9 mouse cellular contexts compared by ENCODE assay signal in genomic region chr8:113634161-113634560, GRCm38 (mm10). TPM values are rescaled to one million over a fixed set of nuclear protein-coding genes. Genes with fewer than 3 reads are reported as not detected.
DNase-seq lines count a peak whose midpoint lies in the region; ATAC-seq and TF ChIP-seq lines count a peak whose summit lies in the region.
"Had no signal": no experiment of that assay in that cellular context is flagged by ENCODE, and none has a peak within 500 bp of the region (broad histone marks: within the 10 kb centered on the region; RNA-seq: fewer than 3 reads in every experiment).

No protein-coding gene starts in this region.

- H3K9me3 ChIP-seq in kidney, embryonic 14.5 days (ENCODE audit: control insufficient read depth, low read length), result no peaks in the 10 kb centered on the region
- no peaks in the 10 kb centered on the region for H3K9me3 ChIP-seq in hindbrain, embryonic 15.5 days
- H3K9me3 ChIP-seq in midbrain, postnatal 0 days (ENCODE audit: low read length), result no peaks in the 10 kb centered on the region

- no peaks in the 10 kb centered on the region for H3K27me3 ChIP-seq in kidney, embryonic 14.5 days (ENCODE audit: control insufficient read depth, insufficient read depth, low read length)
- no peaks in the 10 kb centered on the region for H3K27me3 ChIP-seq in hindbrain, embryonic 15.5 days
- H3K27me3 ChIP-seq in midbrain, postnatal 0 days (ENCODE audit: insufficient read depth, low read length), result no peaks in the 10 kb centered on the region

- no peak for DNase-seq in kidney, adult 18-20 months
- DNase-seq in cerebellum, adult 8-10 months, result peak; percentile 26
- no peak for DNase-seq in midbrain, postnatal 0 days (ENCODE audit: low spot score)
- DNase-seq in ovary, postnatal 14 days (ENCODE audit: low spot score), result no peak
- DNase-seq in adrenal gland, adult 8-10 months, result no peak
- DNase-seq in adrenal gland, postnatal 36 days, result no peak

- no peak overlapping the region; the same call in 1 of the 2 replicates for H3K9ac ChIP-seq in kidney, embryonic 14.5 days (ENCODE audit: low read depth, low read length)
- peak overlapping the region; percentile 38 for H3K9ac ChIP-seq in hindbrain, embryonic 15.5 days
- peak overlapping the region; percentile 45; the same call in 1 of the 2 replicates for H3K9ac ChIP-seq in midbrain, postnatal 0 days (replicated peaks; ENCODE audit: low read length, poor library complexity, severe bottlenecking)

- WGBS in kidney, embryonic 14.5 days, result 31% methylated on average over 12 of the region's 12 CpGs
- 34% methylated on average over 12 of the region's 12 CpGs for WGBS in hindbrain, embryonic 15.5 days
- WGBS in midbrain, postnatal 0 days, result 31% methylated on average over 12 of the region's 12 CpGs

- no peaks in the 10 kb centered on the region for H3K4me1 ChIP-seq in kidney, embryonic 14.5 days (ENCODE audit: control insufficient read depth, insufficient read depth, low read length)
- H3K4me1 ChIP-seq in hindbrain, embryonic 15.5 days (replicated peaks), result peaks cover 21% of the 10 kb centered on the region
- peaks cover 8% of the 10 kb centered on the region; the same call in 1 of the 2 replicates for H3K4me1 ChIP-seq in midbrain, postnatal 0 days (ENCODE audit: insufficient read depth, low read length)

- no peak overlapping the region for H3K27ac ChIP-seq in kidney, embryonic 14.5 days (ENCODE audit: low read depth, low read length)
- peak overlapping the region; percentile 97 for H3K27ac ChIP-seq in hindbrain, embryonic 15.5 days (replicated peaks)
- peak overlapping the region; percentile 85; the same call in 1 of the 2 replicates for H3K27ac ChIP-seq in midbrain, postnatal 0 days (ENCODE audit: low read depth, low read length)

- ATAC-seq in kidney, embryonic 14.5 days (ENCODE audit: low FRiP score, low TSS enrichment), result no peak
- no peak for ATAC-seq in hindbrain, embryonic 15.5 days (ENCODE audit: low FRiP score, low read depth)
- no peak for ATAC-seq in midbrain, postnatal 0 days (ENCODE audit: low FRiP score)

- peak overlapping the region; percentile 55 for H3K4me3 ChIP-seq in kidney, embryonic 14.5 days (ENCODE audit: low read length)
- peak overlapping the region; percentile 82 for H3K4me3 ChIP-seq in hindbrain, embryonic 15.5 days
- peak overlapping the region; percentile 69 for H3K4me3 ChIP-seq in midbrain, postnatal 0 days (ENCODE audit: low read depth, low read length)

- peaks cover 6% of the 10 kb centered on the region; the same call in 1 of the 2 replicates for H3K36me3 ChIP-seq in kidney, embryonic 14.5 days (ENCODE audit: control insufficient read depth, insufficient read depth, low read length)
- peaks cover 10% of the 10 kb centered on the region for H3K36me3 ChIP-seq in hindbrain, embryonic 15.5 days
- H3K36me3 ChIP-seq in midbrain, postnatal 0 days (ENCODE audit: insufficient read depth, low read length), result peaks cover 10% of the 10 kb centered on the region; the same call in 1 of the 2 replicates

- TF ChIP-seq CTCF in midbrain, postnatal 0 days (IDR thresholded peaks at IDR 0.05), result no peak

- peak overlapping the region; percentile 61 for H3K4me2 ChIP-seq in kidney, embryonic 14.5 days (replicated peaks; ENCODE audit: low read depth, low read length)
- H3K4me2 ChIP-seq in hindbrain, embryonic 15.5 days, result peak overlapping the region; percentile 99
- H3K4me2 ChIP-seq in midbrain, postnatal 0 days (ENCODE audit: low read depth, low read length, poor library complexity, severe bottlenecking), result peak overlapping the region; percentile 57

RNA-seq across cellular contexts. Expression of gene Mon1b, which starts 1.2 kb away (rescaled TPM):
- 5.5 and 9.3 TPM in 2 replicates for polyA plus RNA-seq in kidney, embryonic 14.5 days (2014; fragmentation: Nextera tagmentation; extraction: Ambion mirVana)
- 10.6 and 13.2 TPM in 2 replicates for polyA plus RNA-seq in hindbrain, embryonic 15.5 days (2015; fragmentation: Nextera tagmentation; extraction: Ambion mirVana)
- total RNA-seq in midbrain, postnatal 0 days (2014; rRNA removed), result 24.5 and 26.8 TPM in 2 replicates
- 9.6 TPM in 2 replicates for polyA plus RNA-seq in midbrain, postnatal 0 days (2015; fragmentation: Nextera tagmentation; extraction: Ambion mirVana)
- total RNA-seq in adrenal gland, adult 8-10 months (2022), result 10 to 100 TPM; 21.1 to 25.5 (median 23.7) TPM
- total RNA-seq in adrenal gland, postnatal 36 days (2021), result 10 to 100 TPM; 15.9 to 20.6 TPM

RNA-seq across cellular contexts. Expression of gene Syce1l, which starts 8.9 kb away (rescaled TPM):
- polyA plus RNA-seq in kidney, embryonic 14.5 days (2014; fragmentation: Nextera tagmentation; extraction: Ambion mirVana), result not detected in 2 replicates
- polyA plus RNA-seq in hindbrain, embryonic 15.5 days (2015; fragmentation: Nextera tagmentation; extraction: Ambion mirVana), result 0.21 TPM in 1 of 2 replicates, not detected in the other
- not detected in 2 replicates for total RNA-seq in midbrain, postnatal 0 days (2014; rRNA removed)
- 0.31 and 0.65 TPM in 2 replicates for polyA plus RNA-seq in midbrain, postnatal 0 days (2015; fragmentation: Nextera tagmentation; extraction: Ambion mirVana)
- under 1 TPM in 2 of 4 experiments, not detected in 2; 0.49 to 0.62 TPM for total RNA-seq in adrenal gland, adult 8-10 months (2022)
- under 1 TPM in 1 of 2 experiments, not detected in 1; 0.46 TPM for total RNA-seq in adrenal gland, postnatal 36 days (2021)
- total RNA-seq: hematopoietic stem cell, adult 5-6 weeks had no signal
